Mouse (Mus musculus): Measurements from ENCODE around the gene Gm3005.
"Not testable (repeated sequence)": the region's sequence is repeated elsewhere in the genome, so short reads cannot be mapped to it uniquely, and the experiment has no call there.

DNA sequence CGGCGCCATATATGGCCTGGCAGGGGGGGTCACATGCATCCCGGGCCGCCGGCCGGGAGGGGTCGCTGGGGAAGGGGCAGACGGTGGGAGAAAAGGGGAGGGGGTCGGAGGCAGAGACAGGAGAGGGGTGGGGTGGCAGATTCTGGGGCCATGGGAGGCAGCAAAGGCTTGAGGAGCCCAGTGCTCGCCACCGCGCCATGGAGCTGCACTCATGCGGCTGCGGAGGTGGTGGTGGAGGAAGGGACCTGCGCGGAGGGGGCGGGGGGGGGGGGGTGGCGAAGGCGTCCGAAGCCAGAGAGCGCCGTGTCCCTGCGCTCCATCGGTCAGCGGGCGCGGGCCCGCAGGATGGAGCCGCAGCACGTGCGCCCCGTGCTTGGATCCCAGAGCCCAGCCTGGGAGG, 15.6 kb upstream of the Gm3005 start, which contains the start of gene Gm10409:
- TF ChIP-seq EP300 (IDR thresholded peaks at IDR 0.05; ENCODE audit: low read length); CTCF (conservative IDR thresholded peaks at IDR 0.05 in 1 of 2, IDR thresholded peaks at IDR 0.05 in 1 of 2; ENCODE audit: low read depth in 2 of 2, low read length in 2 of 2); SIN3A (IDR thresholded peaks at IDR 0.05; ENCODE audit: low read length); MAZ (IDR thresholded peaks at IDR 0.05; ENCODE audit: low read depth, low read length); HCFC1 (IDR thresholded peaks at IDR 0.05; ENCODE audit: low read depth, low read length); POLR2A (IDR thresholded peaks at IDR 0.05; ENCODE audit: low read depth, low read length); ETS1 (conservative IDR thresholded peaks at IDR 0.05; ENCODE audit: low read depth, low read length); CHD2 (IDR thresholded peaks at IDR 0.05; ENCODE audit: low read length); ZC3H11A (IDR thresholded peaks at IDR 0.05; ENCODE audit: low read depth, low read length); TCF12 (IDR thresholded peaks at IDR 0.05; ENCODE audit: low read depth, low read length); MAFK (IDR thresholded peaks at IDR 0.05; ENCODE audit: insufficient replicate concordance, low read length); JUN (IDR thresholded peaks at IDR 0.05; ENCODE audit: insufficient read depth, low read depth, low read length): not testable (repeated sequence)

Data from CH12.LX (cell line).